Mouse (Mus musculus) lung, adult 2 months (tissue): ENCODE results near the gene Gusb. TPM values are rescaled to one million over a fixed set of nuclear protein-coding genes. Genes with fewer than 3 reads are reported as not detected.
"Not testable (repeated sequence)": the region's sequence is repeated elsewhere in the genome, so short reads cannot be mapped to it uniquely, and the experiment has no call there.

Source experiments
- DNase-seq: peaks from one replicate; pipeline ENCODE4 v3.0.0; 2022
- H3K4me1 ChIP-seq: fragments of 200-500 bp; 2 replicates; pipeline ENCODE4 v1.6.1; 2011; ENCODE audit warnings: low read length; ENCODE audit not compliant: control insufficient read depth, insufficient read depth
- H3K4me3 ChIP-seq: fragments of 200-500 bp; replicated peaks from 2 replicates; pipeline ENCODE3; 2011; ENCODE audit warnings: low read depth, mild to moderate bottlenecking, control low read depth, low read length; ENCODE audit errors: extremely low read depth
- CTCF ChIP-seq: fragments of 200-500 bp; IDR thresholded peaks from 2 replicates; pipeline ENCODE4 v1.5.1; 2011; ENCODE audit warnings: mild to moderate bottlenecking, low read length, control low read depth; ENCODE audit not compliant: insufficient read depth
- POLR2A ChIP-seq: fragments of 200-500 bp; IDR thresholded peaks from 2 replicates; pipeline ENCODE4 v1.6.1; 2011; ENCODE audit warnings: low read depth, mild to moderate bottlenecking, control low read depth, low read length, borderline replicate concordance; ENCODE audit errors: extremely low read depth
- WGBS: fragments of 180-500 bp; shearing (Covaris S2); methylation state at CpG from one replicate; pipeline ENCODE4 v1.1.7; 2018; 5-methylcytosine and 5-hydroxymethylcytosine counted together
- polyA plus RNA-seq: library from polyadenylated mRNA; depleted of rRNA; stranded (reverse); fragments of >200 nt; gene quantifications from 2 replicates; pipeline ENCODE4 v1.2.3, GENCODE M21; 2012

Gusb gene
- polyA plus RNA-seq, 1 experiment = 44.8 TPM

DNA sequence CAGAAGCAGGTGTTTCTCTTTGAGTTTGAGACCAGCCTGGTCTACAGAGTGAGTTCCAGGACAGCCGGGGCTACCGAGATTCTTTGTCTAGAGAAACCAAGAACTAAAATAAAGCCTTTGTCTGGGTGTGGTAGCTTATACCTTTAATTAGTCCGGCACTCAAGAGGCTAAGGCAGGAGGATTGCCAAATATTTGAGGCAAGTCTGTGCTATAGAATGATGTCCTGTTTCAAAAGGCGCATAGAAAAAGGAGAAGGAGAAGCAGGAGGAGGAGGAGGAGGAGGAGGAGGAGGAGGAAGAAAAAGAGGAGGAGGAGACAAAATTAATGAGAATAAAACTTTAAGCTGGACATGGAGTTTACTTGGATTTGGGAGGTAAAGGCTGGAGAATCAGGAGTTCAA lies 39.6 kb downstream of the Gusb start:
- H3K4me1 ChIP-seq = no peaks in the 10 kb centered on the region
- H3K4me3 ChIP-seq = no peak overlapping the region
- DNase-seq = no peak
- 51% methylated on average over 4 of the region's 4 CpGs for WGBS
- TF ChIP-seq POLR2A (no peak), CTCF (no peak)

DNA sequence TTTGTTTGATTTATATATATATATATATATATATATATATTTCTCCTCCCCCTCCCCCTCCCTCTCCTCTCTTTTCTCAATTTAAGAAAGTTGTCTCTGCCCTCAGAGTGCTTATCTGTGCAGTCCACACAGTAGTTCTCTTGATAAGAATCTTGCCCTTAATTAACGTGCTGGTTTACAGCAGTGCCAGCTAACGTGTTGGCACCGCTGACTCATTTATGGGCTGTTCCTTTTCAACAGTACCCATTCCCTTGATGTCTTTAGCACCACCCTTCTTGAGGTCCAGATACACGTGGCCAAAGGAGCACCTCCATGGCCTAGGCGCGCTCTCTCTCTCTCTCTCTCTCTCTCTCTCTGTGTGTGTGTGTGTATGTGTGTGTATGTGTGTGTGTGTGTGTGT lies 47.1 kb downstream of the Gusb start:
- Histone ChIP-seq H3K4me3 (no peak overlapping the region), H3K4me1 (no peaks in the 10 kb centered on the region)
- 62% methylated on average over 6 of the region's 6 CpGs for whole genome bisulfite sequencing
- TF ChIP-seq CTCF (no peak), POLR2A (no peak)
- DNase-seq = no peak

DNA sequence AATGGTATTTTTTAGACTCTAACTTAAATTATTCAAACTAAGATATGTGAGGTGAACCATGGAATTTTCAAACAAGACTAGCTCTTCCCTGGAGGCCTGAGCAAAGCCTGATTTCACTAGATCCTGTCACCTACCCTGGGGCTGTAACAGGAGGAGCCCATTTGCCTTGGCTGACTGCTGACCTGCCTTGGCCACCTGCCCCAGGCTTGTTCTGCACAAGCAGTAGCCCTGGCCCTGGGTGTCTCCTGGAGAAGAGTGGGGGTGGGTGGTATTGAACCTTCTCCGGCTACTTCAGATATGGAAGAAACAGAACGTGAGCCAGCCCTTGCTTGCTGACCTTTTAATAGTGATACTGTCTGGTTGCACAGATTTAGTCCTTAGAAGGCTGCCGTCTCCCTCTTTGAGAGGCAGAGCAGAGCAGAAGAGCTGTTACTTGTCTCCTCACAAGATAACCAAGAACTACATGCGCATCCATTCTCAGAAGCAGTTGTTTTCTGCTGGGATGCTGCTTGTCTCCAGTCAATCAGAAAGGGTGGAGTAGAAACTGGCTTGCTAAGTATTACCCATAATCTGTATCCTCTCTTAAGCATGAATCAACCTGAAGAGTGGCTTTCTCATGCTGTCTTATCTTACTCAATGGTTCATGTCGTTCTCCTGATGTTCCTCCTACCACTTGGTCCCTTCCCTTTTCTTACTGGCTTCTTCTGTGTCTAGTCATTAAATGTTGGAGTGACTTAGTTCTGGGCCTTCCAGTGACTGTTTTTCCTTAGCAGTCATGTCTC lies 48.2 kb downstream of the Gusb start:
- Histone ChIP-seq H3K4me3 (no peak overlapping the region), H3K4me1 (no peaks in the 10 kb centered on the region)
- no peak for DNase-seq
- no peak for TF ChIP-seq CTCF
- TF ChIP-seq POLR2A = no peak
- WGBS = 75% methylated on average over 5 of the region's 5 CpGs

DNA sequence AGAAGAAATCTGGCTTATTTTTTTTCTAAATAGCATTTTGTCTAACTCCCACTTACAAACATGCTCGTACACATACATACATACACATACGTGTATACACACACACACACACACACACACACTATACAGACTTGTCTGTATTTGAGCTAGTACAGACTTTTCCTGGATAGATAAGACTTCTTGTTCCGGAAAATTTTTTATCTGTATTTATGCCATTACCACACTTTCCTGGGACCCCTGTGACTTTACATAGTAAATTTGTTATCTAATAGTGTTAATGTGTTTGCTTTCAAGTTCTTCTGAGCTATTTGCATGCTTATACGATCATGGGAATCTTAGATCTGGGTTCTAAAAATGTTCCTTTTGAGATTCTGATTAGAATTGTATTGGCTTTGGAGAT lies 50.7 kb downstream of the Gusb start:
- Histone ChIP-seq H3K4me1 (peaks cover 3% of the 10 kb centered on the region), H3K4me3 (no peak overlapping the region)
- TF ChIP-seq POLR2A (no peak), CTCF (no peak)
- no peak for DNase-seq
- WGBS = 92% methylated on average over 4 of the region's 4 CpGs

DNA sequence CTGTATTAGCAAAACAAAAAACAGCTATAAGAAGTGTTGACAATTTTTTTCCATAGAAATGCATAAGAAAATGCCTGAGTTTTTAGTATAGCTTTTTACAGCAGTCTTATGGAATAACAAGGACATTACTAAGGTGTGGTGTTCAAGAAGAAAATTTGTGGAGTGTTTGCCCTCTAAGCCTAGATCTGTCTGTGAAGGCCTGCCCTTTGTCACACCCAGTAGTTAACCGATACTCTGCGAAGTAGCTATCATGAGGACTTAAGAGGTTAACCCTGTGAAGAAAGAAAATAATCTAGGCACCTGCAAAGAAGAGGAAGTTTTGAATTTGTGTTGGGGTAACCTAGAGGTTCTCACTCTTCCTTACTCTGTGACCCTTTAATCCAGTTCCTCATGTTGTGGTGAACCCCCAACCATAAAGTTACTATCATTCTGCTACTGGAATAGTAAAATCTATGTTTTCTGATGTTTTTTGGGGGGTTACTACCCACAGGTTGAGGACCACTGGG lies 55.3 kb downstream of the Gusb start:
- peaks cover 6% of the 10 kb centered on the region for H3K4me1 ChIP-seq
- H3K4me3 ChIP-seq = no peak overlapping the region
- WGBS = 70% methylated on average over 2 of the region's 2 CpGs
- no peak for TF ChIP-seq POLR2A
- TF ChIP-seq CTCF = no peak
- DNase-seq = no peak

DNA sequence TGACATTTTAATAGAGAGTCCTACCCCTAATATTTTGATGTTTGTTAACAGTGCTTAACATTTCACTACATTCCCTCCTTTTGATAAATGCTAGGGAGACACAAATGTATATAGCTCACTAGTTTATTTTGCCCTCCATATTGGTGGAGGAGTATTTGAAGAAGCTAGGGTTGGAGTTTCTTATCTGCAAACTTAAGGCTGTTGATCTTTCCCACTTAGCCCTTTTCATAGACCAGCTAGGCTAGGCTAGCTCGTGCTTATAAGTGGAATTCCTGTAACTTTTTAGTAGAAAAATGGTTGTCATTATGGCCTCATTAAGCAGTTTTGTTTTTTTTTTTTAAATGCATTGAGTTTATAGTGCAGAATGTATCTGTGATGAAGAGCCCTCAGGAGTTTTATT lies 59.4 kb downstream of the Gusb start:
- WGBS = 72% methylated on average over 1 of the region's 1 CpGs
- no peak for TF ChIP-seq CTCF
- no peak for TF ChIP-seq POLR2A
- Histone ChIP-seq H3K4me1 (peaks cover 7% of the 10 kb centered on the region), H3K4me3 (no peak overlapping the region)
- no peak for DNase-seq

DNA sequence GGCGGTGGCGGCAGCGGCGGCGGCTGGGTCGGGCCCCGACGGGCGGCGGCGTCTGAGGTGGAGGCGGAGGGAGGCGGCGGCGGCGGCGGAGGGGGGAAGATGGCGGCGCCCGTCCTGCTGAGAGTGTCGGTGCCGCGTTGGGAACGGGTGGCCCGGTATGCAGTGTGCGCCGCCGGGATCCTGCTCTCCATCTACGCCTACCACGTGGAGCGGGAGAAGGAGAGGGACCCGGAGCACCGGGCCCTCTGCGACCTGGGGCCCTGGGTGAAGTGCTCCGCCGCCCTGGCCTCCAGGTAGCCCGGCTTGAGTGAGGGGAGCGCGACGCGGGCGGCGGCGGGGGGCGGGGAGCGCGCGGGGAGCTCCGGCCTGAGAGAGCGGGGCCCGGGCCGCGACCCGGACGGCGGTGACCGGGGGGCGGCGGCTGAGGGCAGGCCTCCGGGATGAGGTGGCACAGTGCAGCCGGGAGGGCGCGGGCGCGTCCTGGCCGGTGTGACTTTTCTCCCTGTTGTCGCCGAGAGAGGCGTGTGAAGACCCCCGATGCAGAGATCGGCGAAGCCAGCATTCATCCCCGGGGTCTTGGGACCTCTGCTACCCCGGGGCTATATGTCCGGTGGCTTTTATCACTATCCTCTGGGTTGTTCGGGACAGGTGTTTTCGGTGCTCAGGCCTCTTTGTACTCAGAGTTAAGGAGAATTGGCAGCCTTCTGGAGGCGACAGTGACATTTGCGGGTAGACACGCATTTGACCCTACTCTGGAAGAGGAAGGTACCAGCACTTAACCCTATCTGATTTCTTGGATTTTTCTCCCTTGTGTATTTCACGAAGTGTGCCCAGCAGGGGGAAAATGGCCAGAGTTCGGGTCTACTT lies 60.5 kb downstream of the Gusb start:
- DNase-seq = peak; percentile 51
- peak overlapping the region; percentile 77 for H3K4me3 ChIP-seq
- 2% methylated on average over 46 of the region's 82 CpGs for WGBS
- not testable (repeated sequence) for H3K4me1 ChIP-seq

DNA sequence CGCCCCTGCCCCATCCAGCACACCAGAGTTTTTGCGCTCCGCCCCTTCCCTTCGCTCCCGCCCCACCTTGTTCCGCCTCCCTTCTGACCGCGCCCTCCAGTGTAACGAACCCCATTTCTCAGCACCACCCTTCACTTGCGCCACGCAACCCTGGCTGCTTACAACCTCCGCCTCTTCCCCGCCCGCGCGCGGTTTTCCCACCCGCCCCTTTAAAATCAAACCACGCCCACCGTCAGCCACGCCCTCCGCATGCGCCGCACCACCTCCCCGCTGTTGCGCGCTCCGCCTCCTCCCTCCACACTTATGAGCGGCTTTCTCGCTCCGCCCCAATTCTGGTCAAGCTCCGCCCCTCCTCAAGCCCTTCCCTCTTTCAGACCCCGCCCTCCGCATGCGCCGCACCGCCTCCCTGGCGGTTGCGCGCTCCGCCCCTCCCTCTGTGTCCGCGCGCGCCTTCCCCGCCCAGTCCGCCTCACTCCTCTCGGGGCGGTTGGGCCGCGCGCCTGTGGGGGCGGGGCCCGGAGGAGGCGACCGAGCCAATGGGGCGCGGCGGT lies 61.3 kb downstream of the Gusb start, which contains the start of gene Vkorc1l1:
Vkorc1l1 (plus strand) TSS at position 476 of the 551 bp plus-strand sequence.
- Histone ChIP-seq H3K4me3 (peak within 1 kb of the TSS; percentile 77), H3K4me1 (peaks cover 4% of the 10 kb centered on the region)
- no peak for TF ChIP-seq POLR2A
- no peak for TF ChIP-seq CTCF
- peak; percentile 99 for DNase-seq
- 2% methylated on average over 59 of the region's 59 CpGs for WGBS

DNA sequence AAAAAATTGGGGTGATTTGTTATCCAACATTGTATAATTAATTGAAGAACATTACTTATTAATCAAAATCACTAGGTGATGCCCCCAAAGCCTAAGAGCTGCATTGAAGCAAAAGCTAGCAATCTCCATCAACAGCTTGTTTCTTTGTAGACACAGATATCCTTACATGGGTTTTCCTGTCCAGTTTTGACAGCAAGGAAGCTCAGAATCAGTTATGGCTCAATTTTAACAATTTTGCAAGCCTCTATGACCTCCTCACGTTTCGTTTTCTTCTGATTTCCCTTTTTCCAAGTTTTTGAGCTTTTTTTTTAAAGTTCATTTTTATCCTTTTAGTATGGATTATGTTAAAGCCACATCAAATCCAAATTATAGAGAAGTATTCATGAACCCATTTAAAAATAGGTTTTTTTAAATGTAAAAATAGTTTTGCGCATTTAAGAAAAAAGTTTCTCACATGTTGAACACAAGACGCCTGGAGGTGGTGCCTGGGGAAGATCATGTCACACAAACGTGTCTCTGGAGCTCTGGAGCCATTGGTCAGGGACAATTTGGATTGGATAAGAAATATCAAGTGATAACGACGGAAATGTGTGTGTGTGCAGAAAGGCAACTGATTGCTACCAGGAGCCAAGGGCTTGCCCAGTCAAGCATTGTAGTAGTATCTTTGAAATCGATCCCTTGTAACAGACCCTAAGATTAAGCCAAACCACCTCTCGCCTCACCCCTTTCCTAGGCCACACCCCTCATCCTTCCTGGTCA lies 61.9 kb downstream of the Gusb start:
- Histone ChIP-seq H3K4me1 (peaks cover 4% of the 10 kb centered on the region), H3K4me3 (peak overlapping the region; percentile 71)
- DNase-seq = no peak
- 2% methylated on average over 9 of the region's 9 CpGs for WGBS
- TF ChIP-seq CTCF = no peak
- TF ChIP-seq POLR2A = peak; percentile 42; the same call in 1 of the 2 replicates
